Mouse (Mus musculus) liver, embryonic 11.5 days (tissue): Measurements from ENCODE around the gene Eri3. TPM values are rescaled to one million over a fixed set of nuclear protein-coding genes. Genes with fewer than 3 reads are reported as not detected.

Experiments
- ATAC-seq: fragments of 200-750 bp; cut with Nextera tagmentation; replicated peaks from 2 replicates; pipeline ENCODE4 v1.8.0; 2017; ENCODE audit warnings: moderate number of reproducible peaks, mild to moderate bottlenecking, moderate TSS enrichment, moderate library complexity; ENCODE audit not compliant: low FRiP score
- DNase-seq: peaks from one replicate; pipeline ENCODE4 v3.0.0-alpha.2; 2017; ENCODE audit warnings: low spot score
- H3K27ac ChIP-seq: fragments of 300-500 bp; sonication (generic); 2 replicates; pipeline ENCODE4 v1.5.1; 2014; ENCODE audit warnings: mild to moderate bottlenecking, low read depth, low read length, control low read depth
- H3K27me3 ChIP-seq: fragments of 300-500 bp; sonication (generic); replicated peaks from 2 replicates; pipeline ENCODE4 v1.6.1; 2014; ENCODE audit warnings: low read length, mixed read lengths; ENCODE audit not compliant: control insufficient read depth, insufficient read depth
- H3K36me3 ChIP-seq: fragments of 300-500 bp; sonication (generic); 2 replicates; pipeline ENCODE4 v1.6.1; 2014; ENCODE audit warnings: mild to moderate bottlenecking, low read length, moderate library complexity, mixed read lengths; ENCODE audit not compliant: control insufficient read depth, insufficient read depth
- H3K4me1 ChIP-seq: fragments of 300-500 bp; sonication (generic); replicated peaks from 2 replicates; pipeline ENCODE4 v1.6.1; 2014; ENCODE audit warnings: low read length, mixed read lengths; ENCODE audit not compliant: control insufficient read depth, insufficient read depth
- H3K4me2 ChIP-seq: fragments of 300-500 bp; sonication (generic); 2 replicates; pipeline ENCODE4 v1.6.1; 2014; ENCODE audit warnings: mild to moderate bottlenecking, control low read depth, moderate library complexity
- H3K4me3 ChIP-seq: fragments of 300-500 bp; sonication (generic); 2 replicates; pipeline ENCODE4 v1.5.1; 2014; ENCODE audit warnings: low read depth, low read length, control low read depth
- H3K9ac ChIP-seq: fragments of 300-500 bp; sonication (generic); 2 replicates; pipeline ENCODE4 v1.6.1; 2014; ENCODE audit warnings: low read depth, low read length, control low read depth
- H3K9me3 ChIP-seq: fragments of 300-500 bp; sonication (generic); 2 replicates; pipeline ENCODE4 v1.6.1; 2016; ENCODE audit warnings: low read length, inconsistent platforms, mixed read lengths; ENCODE audit not compliant: control insufficient read depth
- WGBS: fragments of 180-500 bp; shearing (Covaris S2); extraction: QIAGEN DNeasy Blood & Tissue Kit; methylation state at CpG from one replicate; pipeline ENCODE4 v1.1.7; 2014; 5-methylcytosine and 5-hydroxymethylcytosine counted together
- polyA plus RNA-seq: library from polyadenylated mRNA; unstranded; fragments of >200 nt; fragmentation: Nextera tagmentation; extraction: Ambion mirVana; gene quantifications from 2 replicates; pipeline ENCODE4 v1.2.1, GENCODE M21; 2014

Gene Eri3
- polyA plus RNA-seq, 1 experiment from 2014 or later = 89.9 TPM

DNA sequence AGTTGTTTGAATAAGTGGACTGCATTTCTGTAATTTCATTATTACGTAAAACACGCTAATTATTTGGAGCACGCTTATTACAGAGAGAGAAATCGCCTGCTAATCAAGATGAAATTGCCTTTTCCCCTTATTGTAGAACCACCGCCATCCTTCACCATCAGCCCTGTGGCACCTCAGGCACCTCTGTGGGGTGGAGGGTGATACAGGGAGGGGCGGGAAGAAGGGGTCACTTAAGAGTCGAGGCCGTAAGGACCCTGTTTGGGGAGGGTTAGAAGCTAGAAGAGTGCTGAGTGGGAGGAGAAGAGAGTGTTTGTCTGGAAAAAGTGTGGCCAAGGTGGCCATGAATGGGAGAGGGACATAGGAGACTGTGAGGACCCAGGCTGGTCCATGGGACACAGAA lies 115.9 kb downstream of the Eri3 start:
- WGBS = 81% methylated on average over 8 of the region's 8 CpGs
- ATAC-seq (no peak), DNase-seq (no peak)

DNA sequence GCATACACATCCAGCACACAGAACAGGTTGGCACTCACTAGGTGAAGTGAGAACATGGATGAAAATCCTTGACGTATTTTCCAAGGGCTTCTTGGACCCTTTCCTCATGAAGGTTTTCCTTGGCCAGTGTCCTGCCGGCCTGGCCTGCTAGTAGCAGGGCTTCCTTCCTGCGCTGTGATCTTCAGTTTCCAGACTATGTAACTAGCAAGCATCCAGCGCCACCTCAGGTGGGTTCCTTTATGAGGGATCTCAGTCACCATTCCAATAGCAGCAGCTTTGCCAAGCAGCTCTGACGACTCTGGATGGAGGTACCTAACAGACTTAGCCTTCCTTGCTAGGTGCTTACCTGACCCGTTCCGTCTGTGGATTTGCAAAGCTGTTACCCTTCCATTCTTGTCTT lies 119.7 kb downstream of the Eri3 start:
- no peaks in the 10 kb centered on the region for H3K9me3 ChIP-seq
- WGBS = 82% methylated on average over 7 of the region's 7 CpGs

More for the DNA sequence above, 115.9 kb downstream of the Eri3 start:
- H3K4me2 ChIP-seq = no peak overlapping the region
- no peaks in the 10 kb centered on the region for H3K4me1 ChIP-seq
- no peak overlapping the region for H3K4me3 ChIP-seq
- no peaks in the 10 kb centered on the region for H3K36me3 ChIP-seq
- no peaks in the 10 kb centered on the region for H3K9me3 ChIP-seq
- H3K27ac ChIP-seq = no peak overlapping the region
- no peak overlapping the region for H3K9ac ChIP-seq
- no peaks in the 10 kb centered on the region for H3K27me3 ChIP-seq

DNA sequence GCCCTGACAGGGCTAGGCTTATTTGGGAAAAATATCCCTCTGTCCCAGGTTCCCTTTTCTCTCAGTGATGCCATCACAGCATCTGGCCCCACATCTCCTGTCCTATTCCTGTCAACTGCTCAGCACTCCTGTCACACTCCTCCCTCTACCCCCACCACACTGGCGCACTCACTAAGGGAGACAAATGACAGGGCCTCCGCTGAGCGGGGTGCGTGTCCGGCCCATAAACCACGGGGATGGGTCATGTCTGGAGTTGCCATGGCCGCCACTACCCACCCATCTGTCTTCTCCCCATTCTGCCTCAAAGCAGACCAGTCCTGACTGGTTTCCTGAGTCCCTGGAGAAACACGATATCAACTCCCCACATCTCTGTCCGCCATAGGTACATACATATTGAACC lies 121.9 kb downstream of the Eri3 start:
- DNase-seq (no peak), ATAC-seq (no peak)
- H3K27ac ChIP-seq = no peak overlapping the region
- no peak overlapping the region for H3K4me3 ChIP-seq
- H3K4me2 ChIP-seq = no peak overlapping the region
- no peaks in the 10 kb centered on the region for H3K27me3 ChIP-seq
- 75% methylated on average over 9 of the region's 9 CpGs for WGBS
- H3K4me1 ChIP-seq = no peaks in the 10 kb centered on the region
- peaks cover 33% of the 10 kb centered on the region for H3K36me3 ChIP-seq
- no peaks in the 10 kb centered on the region for H3K9me3 ChIP-seq
- H3K9ac ChIP-seq = no peak overlapping the region

More for the DNA sequence above, 119.7 kb downstream of the Eri3 start:
- ATAC-seq (no peak), DNase-seq (no peak)
- no peak overlapping the region for H3K4me2 ChIP-seq
- H3K4me1 ChIP-seq = no peaks in the 10 kb centered on the region
- no peaks in the 10 kb centered on the region for H3K27me3 ChIP-seq
- H3K27ac ChIP-seq = no peak overlapping the region
- H3K9ac ChIP-seq = no peak overlapping the region
- no peak overlapping the region for H3K4me3 ChIP-seq
- peaks cover 17% of the 10 kb centered on the region for H3K36me3 ChIP-seq

DNA sequence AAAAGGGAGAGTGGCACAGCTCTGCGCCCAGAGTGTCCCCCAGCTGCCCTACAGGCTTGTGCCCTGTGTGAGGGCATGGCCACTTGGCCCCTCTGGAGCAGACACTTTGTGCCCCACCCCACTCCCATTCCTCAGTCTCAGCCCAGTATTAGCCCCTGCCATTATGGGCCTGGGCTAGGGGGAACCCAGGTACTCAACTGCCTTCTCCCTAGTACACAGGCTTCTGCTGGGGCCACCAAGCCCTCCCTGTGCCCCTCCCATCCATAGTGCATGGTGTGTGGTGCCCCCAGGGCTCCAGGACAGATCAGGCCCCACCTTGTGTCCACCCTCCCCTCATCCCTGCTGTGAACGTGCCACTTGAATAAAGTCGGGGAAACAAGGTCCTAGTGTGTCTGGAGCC lies 123.7 kb downstream of the Eri3 start:
- Histone ChIP-seq H3K4me1 (no peaks in the 10 kb centered on the region), H3K4me2 (no peak overlapping the region), H3K4me3 (no peak overlapping the region), H3K9me3 (no peaks in the 10 kb centered on the region), H3K27me3 (no peaks in the 10 kb centered on the region), H3K36me3 (peaks cover 44% of the 10 kb centered on the region), H3K27ac (no peak overlapping the region), H3K9ac (no peak overlapping the region)
- 88% methylated on average over 3 of the region's 3 CpGs for WGBS
- DNase-seq = no peak
- no peak for ATAC-seq

DNA sequence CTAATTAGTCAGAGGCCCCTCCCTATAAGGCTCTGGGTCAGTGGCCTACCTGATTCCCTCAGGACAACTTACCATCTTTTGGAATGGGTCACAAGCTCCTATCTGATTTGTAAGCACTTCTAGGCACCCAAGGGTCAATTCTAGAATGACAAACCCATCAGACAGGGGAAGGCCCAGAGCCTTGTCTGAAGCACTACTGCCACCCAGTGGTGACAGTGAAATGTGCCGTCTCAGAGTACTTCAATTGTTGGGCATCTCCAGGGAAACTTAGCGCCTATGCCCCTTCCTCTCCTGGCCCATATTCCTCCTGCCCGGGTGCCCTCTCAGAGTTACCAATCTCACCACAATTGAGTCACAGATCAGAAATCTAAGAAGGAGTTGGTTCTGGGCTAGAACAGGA lies 126.7 kb downstream of the Eri3 start:
- Histone ChIP-seq H3K9ac (no peak overlapping the region), H3K36me3 (peaks cover 44% of the 10 kb centered on the region), H3K4me1 (peaks cover 6% of the 10 kb centered on the region), H3K4me3 (no peak overlapping the region), H3K27me3 (no peaks in the 10 kb centered on the region), H3K27ac (no peak overlapping the region), H3K9me3 (no peaks in the 10 kb centered on the region), H3K4me2 (no peak overlapping the region)
- DNase-seq (peak; percentile 70), ATAC-seq (peak; percentile 48)
- 27% methylated on average over 3 of the region's 3 CpGs for WGBS

DNA sequence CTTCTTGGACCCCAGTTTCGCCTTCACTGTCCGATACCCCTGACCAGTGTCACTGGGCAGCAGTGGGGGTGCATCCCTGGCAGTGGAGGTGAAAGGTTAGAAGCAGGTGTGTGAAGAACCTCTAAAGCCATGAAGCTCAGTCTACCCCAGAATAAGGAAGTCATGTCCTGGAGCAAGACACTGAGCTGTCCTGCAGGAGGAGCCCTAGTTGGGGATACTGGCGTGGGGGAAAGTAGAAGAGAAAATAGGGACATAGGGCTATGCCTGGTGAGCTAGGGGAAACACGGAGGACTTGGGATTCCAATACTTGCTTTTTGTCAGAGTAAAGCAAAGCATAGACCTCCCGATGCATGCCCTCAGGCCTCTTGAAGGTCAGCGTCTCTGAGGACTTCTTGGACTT lies 130.8 kb downstream of the Eri3 start:
- Histone ChIP-seq H3K4me2 (peak overlapping the region; percentile 91), H3K4me3 (peak overlapping the region; percentile 81), H3K36me3 (peaks cover 15% of the 10 kb centered on the region), H3K9ac (no peak overlapping the region; the same call in 1 of the 2 replicates), H3K9me3 (no peaks in the 10 kb centered on the region), H3K27ac (no peak overlapping the region), H3K27me3 (no peaks in the 10 kb centered on the region), H3K4me1 (peaks cover 6% of the 10 kb centered on the region)
- 81% methylated on average over 6 of the region's 6 CpGs for WGBS
- no peak for ATAC-seq
- no peak for DNase-seq

DNA sequence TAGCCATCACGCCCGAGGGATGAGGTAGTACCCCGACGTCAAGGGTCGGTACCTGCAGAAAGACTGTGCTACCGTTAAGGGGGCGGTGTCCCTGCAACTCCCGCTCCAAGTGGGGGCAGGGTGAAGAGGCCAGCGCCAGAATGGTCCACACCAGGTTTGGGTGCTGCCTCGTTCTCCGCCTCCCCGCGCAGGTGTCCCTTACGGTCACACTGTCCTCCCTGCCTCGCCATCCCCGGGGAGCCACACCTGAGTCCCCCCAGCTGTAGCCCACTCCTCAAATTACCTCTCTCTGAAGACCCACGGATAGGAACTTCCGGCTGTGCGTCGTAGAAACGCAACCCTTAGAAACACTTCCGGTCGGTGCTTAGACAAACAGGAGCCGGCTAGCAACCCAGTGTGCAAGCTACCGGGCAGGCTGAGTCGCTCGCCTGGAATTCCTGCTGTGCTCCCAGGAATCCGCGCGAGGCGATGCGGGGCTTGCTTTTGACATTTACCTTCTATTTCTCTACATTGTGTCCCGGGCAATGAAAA lies 131.8 kb downstream of the Eri3 start, which contains the start of gene Dmap1:
TSS of gene Dmap1 (minus strand) at position 343 of the 531 bp plus-strand sequence.
- Histone ChIP-seq H3K4me1 (peaks cover 6% of the 10 kb centered on the region), H3K4me3 (peak within 1 kb of the TSS; percentile 81), H3K36me3 (peaks cover 10% of the 10 kb centered on the region), H3K27me3 (no peaks in the 10 kb centered on the region), H3K9ac (peak within 1 kb of the TSS; percentile 79), H3K4me2 (peak within 1 kb of the TSS; percentile 91), H3K9me3 (no peaks in the 10 kb centered on the region), H3K27ac (0 out of 2 replicates have a peak within 1 kb of the TSS, but pooled peaks have one; percentile 8)
- 0% methylated on average over 33 of the region's 33 CpGs for WGBS
- DNase-seq (peak; percentile 87), ATAC-seq (peak; percentile 82)

DNA sequence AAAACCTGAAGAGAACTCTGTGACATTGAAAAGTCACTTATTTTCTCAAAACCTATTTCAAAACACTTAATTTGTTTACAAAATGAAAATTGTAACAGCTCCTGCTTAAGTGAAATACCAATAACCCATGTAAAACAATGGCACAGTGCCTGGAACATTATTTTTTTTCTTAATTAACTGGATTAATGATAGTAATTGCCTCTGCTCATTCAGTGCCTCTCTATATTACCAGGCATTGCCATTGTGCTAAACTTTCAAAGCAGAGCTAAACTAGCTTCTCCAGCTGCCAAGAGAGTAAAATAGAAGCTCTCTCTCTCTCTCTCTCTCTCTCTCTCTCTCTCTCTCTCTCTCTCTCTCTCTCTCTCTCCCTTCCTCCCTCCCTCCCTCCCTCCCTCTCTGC lies 132.3 kb downstream of the Eri3 start:
- Histone ChIP-seq H3K27me3 (no peaks in the 10 kb centered on the region), H3K9ac (peak overlapping the region; percentile 79), H3K4me2 (peak overlapping the region; percentile 91), H3K4me1 (peaks cover 6% of the 10 kb centered on the region), H3K36me3 (peaks cover 7% of the 10 kb centered on the region), H3K27ac (0 out of 2 replicates have a peak overlapping the region, but pooled peaks have one; percentile 8), H3K9me3 (no peaks in the 10 kb centered on the region), H3K4me3 (peak overlapping the region; percentile 81)
- DNase-seq = no peak
- no peak for ATAC-seq

DNA sequence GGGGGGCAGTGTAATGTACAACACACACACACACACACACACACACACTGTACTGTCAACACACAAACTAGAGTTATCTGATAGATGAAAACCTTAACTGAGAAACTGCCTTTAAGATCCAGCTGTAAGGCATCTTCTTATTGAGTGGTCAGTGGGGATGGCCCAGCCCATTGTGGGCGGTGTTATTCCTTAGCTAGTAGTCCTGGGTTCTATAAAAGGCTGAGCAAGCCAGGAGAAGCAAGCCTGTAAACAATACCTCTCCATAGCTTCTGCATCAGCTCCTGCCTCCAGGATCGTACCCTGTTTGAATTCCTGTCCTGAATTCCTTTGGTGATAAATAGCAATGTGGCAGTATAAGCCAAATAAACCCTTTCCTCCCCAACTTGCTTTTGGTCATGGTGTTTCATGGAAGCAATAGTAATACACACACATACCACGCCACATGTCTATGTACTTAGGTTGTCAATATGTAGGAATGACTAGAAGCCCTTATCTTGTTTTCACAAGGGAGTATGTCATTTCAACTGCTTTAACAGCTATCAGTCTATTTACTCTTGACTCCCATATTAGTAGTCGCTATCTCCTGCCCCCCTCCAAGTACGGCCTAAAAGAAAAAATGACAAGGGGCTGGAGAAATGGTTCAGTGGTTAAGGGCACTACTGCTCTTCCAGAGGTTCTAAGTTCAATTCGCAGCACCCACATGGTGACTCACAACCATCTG lies 133.0 kb downstream of the Eri3 start:
- no peaks in the 10 kb centered on the region for H3K27me3 ChIP-seq
- H3K4me1 ChIP-seq = peaks cover 6% of the 10 kb centered on the region
- H3K9ac ChIP-seq = no peak overlapping the region
- no peak; the same call in 1 of the 2 replicates for ATAC-seq
- H3K4me2 ChIP-seq = no peak overlapping the region
- WGBS = 69% methylated on average over 6 of the region's 6 CpGs
- H3K27ac ChIP-seq = no peak overlapping the region
- no peak for DNase-seq
- H3K36me3 ChIP-seq = peaks cover 2% of the 10 kb centered on the region; the same call in 1 of the 2 replicates
- H3K9me3 ChIP-seq = no peaks in the 10 kb centered on the region
- H3K4me3 ChIP-seq = no peak overlapping the region
